Mouse (Mus musculus) liver, embryonic 14.5 days (tissue): ENCODE measurements around the gene Pfpl. TPM values are rescaled to one million over a fixed set of nuclear protein-coding genes. Genes with fewer than 3 reads are reported as not detected.

ENCODE experiments used
- ATAC-seq: fragments of 200-750 bp; cut with Nextera tagmentation; 2 replicates; pipeline ENCODE4 v1.8.0; 2017; ENCODE audit warnings: moderate number of reproducible peaks, mild to moderate bottlenecking, moderate library complexity; ENCODE audit not compliant: insufficient read depth
- DNase-seq, 3 experiments: peaks; one replicate each; pipeline ENCODE4 v3.0.0-alpha.2; 2012 to 2013; ENCODE audit warnings: low read depth in 3 of 3, low spot score in 3 of 3
- H3K27ac ChIP-seq: fragments of 300-500 bp; sonication (generic); 2 replicates; pipeline ENCODE4 v1.5.1; 2014; ENCODE audit warnings: moderate library complexity, mild to moderate bottlenecking, control low read depth, inconsistent platforms
- H3K27me3 ChIP-seq: fragments of 300-500 bp; sonication (generic); 2 replicates; pipeline ENCODE4 v1.6.1; 2014; ENCODE audit warnings: mild to moderate bottlenecking, low read length, moderate library complexity; ENCODE audit not compliant: control insufficient read depth, insufficient read depth
- H3K36me3 ChIP-seq: fragments of 300-500 bp; sonication (generic); replicated peaks from 2 replicates; pipeline ENCODE4 v1.6.1; 2014; ENCODE audit warnings: low read depth; ENCODE audit not compliant: control insufficient read depth, insufficient read depth
- H3K4me1 ChIP-seq, 2 experiments: fragments of 200-500 bp in 1 of 2; fragments of 300-500 bp in 1 of 2; sonication (generic) in 1 of 2; replicated peaks; 2 replicates each; pipeline ENCODE4 v1.6.1; 2012 to 2014; ENCODE audit warnings: antibody characterized with exemption in 1 of 2, inconsistent platforms in 1 of 2, low read length in 1 of 2; ENCODE audit not compliant: control insufficient read depth in 2 of 2, insufficient read depth in 2 of 2
- H3K4me2 ChIP-seq: fragments of 300-500 bp; sonication (generic); 2 replicates; pipeline ENCODE4 v1.6.1; 2014; ENCODE audit warnings: low read depth, mild to moderate bottlenecking, control low read depth, moderate library complexity
- H3K4me3 ChIP-seq, 2 experiments: fragments of 200-500 bp in 1 of 2; fragments of 300-500 bp in 1 of 2; sonication (generic) in 1 of 2; 2 replicates each; pipeline ENCODE4 v1.5.1; 2012 to 2014; ENCODE audit warnings: low read depth in 2 of 2, low read length in 2 of 2, mild to moderate bottlenecking in 2 of 2, control low read depth in 1 of 2, inconsistent platforms in 1 of 2, moderate library complexity in 1 of 2; ENCODE audit not compliant: insufficient read depth in 1 of 2
- H3K9ac ChIP-seq: fragments of 300-500 bp; sonication (generic); replicated peaks from 2 replicates; pipeline ENCODE4 v1.6.1; 2014; ENCODE audit warnings: mild to moderate bottlenecking, control low read depth, moderate library complexity
- H3K9me3 ChIP-seq: fragments of 300-500 bp; sonication (generic); 2 replicates; pipeline ENCODE4 v1.6.1; 2016; ENCODE audit warnings: low read length, mixed read lengths; ENCODE audit not compliant: control insufficient read depth
- CTCF ChIP-seq: IDR thresholded peaks from 2 replicates; pipeline ENCODE4 v1.5.1; 2016; ENCODE audit warnings: antibody characterized with exemption, low read depth, control low read depth
- EP300 ChIP-seq: IDR thresholded peaks from 2 replicates; pipeline ENCODE4 v1.6.1; 2016; ENCODE audit warnings: antibody characterized with exemption, low read depth
- WGBS: fragments of 180-500 bp; shearing (Covaris S2); extraction: QIAGEN DNeasy Blood & Tissue Kit; methylation state at CpG from one replicate; pipeline ENCODE4 v1.1.7; 2014; ENCODE audit not compliant: insufficient replicate concordance; 5-methylcytosine and 5-hydroxymethylcytosine counted together
- polyA plus RNA-seq, 2 experiments: library from polyadenylated mRNA; depleted of rRNA in 1 of 2; stranded (reverse) in 1 of 2; unstranded in 1 of 2; fragments of >200 nt; fragmentation: Nextera tagmentation in 1 of 2; extraction: Ambion mirVana in 1 of 2; gene quantifications; 2 replicates each; pipeline versions ENCODE4 v1.2.1 to v1.2.3; 2012 to 2014

Gene Pfpl
- polyA plus RNA-seq (2012; rRNA removed) (not detected in 2 replicates), polyA plus RNA-seq (2014; fragmentation: Nextera tagmentation; extraction: Ambion mirVana) (not detected in 2 replicates)

GRCm38 (mm10) chr19:12427605-12428004, at the start of gene Pfpl:
Gene Pfpl, plus strand, starts transcription at chr19:12427905.
- H3K4me3 ChIP-seq = no peak within 1 kb of the TSS
- ATAC-seq (no peak), DNase-seq (no peak)
- H3K9me3 ChIP-seq = no peaks in the 10 kb centered on the region
- WGBS = 74% methylated on average over 6 of the region's 6 CpGs
- TF ChIP-seq CTCF = no peak
- no peak for TF ChIP-seq EP300
- no peaks in the 10 kb centered on the region for H3K36me3 ChIP-seq
- H3K27me3 ChIP-seq = no peaks in the 10 kb centered on the region
- no peak within 1 kb of the TSS for H3K4me2 ChIP-seq
- no peak within 1 kb of the TSS for H3K27ac ChIP-seq
- no peak within 1 kb of the TSS for H3K9ac ChIP-seq
- no peaks in the 10 kb centered on the region for H3K4me1 ChIP-seq

GRCm38 (mm10) chr19:12386979-12387378, 40.7 kb upstream of the Pfpl start, which contains the start of gene Olfr1440:
Gene Olfr1440, plus strand, starts transcription at chr19:12387279.
- Histone ChIP-seq H3K27me3 (no peaks in the 10 kb centered on the region), H3K9ac (no peak within 1 kb of the TSS), H3K36me3 (no peaks in the 10 kb centered on the region), H3K4me3 (no peak within 1 kb of the TSS), H3K4me1 (no peaks in the 10 kb centered on the region), H3K9me3 (no peaks in the 10 kb centered on the region), H3K27ac (no peak within 1 kb of the TSS), H3K4me2 (no peak within 1 kb of the TSS)
- ATAC-seq (no peak), DNase-seq (no peak)
- WGBS = 52% methylated on average over 2 of the region's 2 CpGs
- TF ChIP-seq EP300 (no peak), CTCF (no peak)

GRCm38 (mm10) chr19:12413737-12414136, 14.0 kb upstream of the Pfpl start:
- ATAC-seq = no peak
- H3K36me3 ChIP-seq = no peaks in the 10 kb centered on the region

GRCm38 (mm10) chr19:12417361-12417760, 10.3 kb upstream of the Pfpl start, which contains the start of gene Olfr1441:
Gene Olfr1441, plus strand, starts transcription at chr19:12417433.
- no peaks in the 10 kb centered on the region for H3K36me3 ChIP-seq
- no peak within 1 kb of the TSS for H3K4me3 ChIP-seq
- H3K4me1 ChIP-seq = no peaks in the 10 kb centered on the region
- no peak within 1 kb of the TSS for H3K9ac ChIP-seq
- no peaks in the 10 kb centered on the region for H3K27me3 ChIP-seq
- H3K9me3 ChIP-seq = no peaks in the 10 kb centered on the region
- ATAC-seq (no peak), DNase-seq (no peak)
- H3K4me2 ChIP-seq = no peak within 1 kb of the TSS
- no peak within 1 kb of the TSS for H3K27ac ChIP-seq
- no peak for TF ChIP-seq EP300
- no peak for TF ChIP-seq CTCF

More at GRCm38 (mm10) chr19:12413737-12414136, 14.0 kb upstream of the Pfpl start:
- Histone ChIP-seq H3K4me2 (no peak overlapping the region), H3K27me3 (no peaks in the 10 kb centered on the region), H3K27ac (no peak overlapping the region), H3K4me3 (no peak overlapping the region), H3K9ac (no peak overlapping the region), H3K4me1 (no peaks in the 10 kb centered on the region), H3K9me3 (no peaks in the 10 kb centered on the region)
- no peak for DNase-seq
- TF ChIP-seq CTCF (no peak), EP300 (no peak)

GRCm38 (mm10) chr19:12418312-12418711, 9.4 kb upstream of the Pfpl start:
- no peak for TF ChIP-seq EP300
- no peak for TF ChIP-seq CTCF
- no peak overlapping the region for H3K9ac ChIP-seq
- no peak overlapping the region for H3K27ac ChIP-seq
- no peaks in the 10 kb centered on the region for H3K27me3 ChIP-seq
- H3K4me3 ChIP-seq = no peak overlapping the region
- H3K36me3 ChIP-seq = no peaks in the 10 kb centered on the region
- no peak overlapping the region for H3K4me2 ChIP-seq
- DNase-seq (no peak), ATAC-seq (no peak)
- H3K4me1 ChIP-seq = no peaks in the 10 kb centered on the region
- no peaks in the 10 kb centered on the region for H3K9me3 ChIP-seq
- 45% methylated on average over 3 of the region's 3 CpGs for WGBS
